Mouse (Mus musculus) liver, embryonic 13.5 days (tissue): ENCODE measurements around the gene Slc16a6. TPM values are rescaled to one million over a fixed set of nuclear protein-coding genes. Genes with fewer than 3 reads are reported as not detected.

Experiments used
- ATAC-seq: fragments of 200-750 bp; cut with Nextera tagmentation; 2 replicates; pipeline ENCODE4 v1.8.0; 2017; ENCODE audit warnings: low read depth, mild to moderate bottlenecking, moderate number of reproducible peaks, moderate library complexity
- DNase-seq: peaks from one replicate; pipeline ENCODE4 v3.0.0; 2022
- H3K27ac ChIP-seq: fragments of 300-500 bp; sonication (generic); 2 replicates; pipeline ENCODE4 v1.5.1; 2015; ENCODE audit warnings: moderate library complexity, mild to moderate bottlenecking, inconsistent platforms
- H3K27me3 ChIP-seq: fragments of 300-500 bp; sonication (generic); 2 replicates; pipeline ENCODE4 v1.6.1; 2015; ENCODE audit warnings: mild to moderate bottlenecking, inconsistent platforms
- H3K36me3 ChIP-seq: fragments of 300-500 bp; sonication (generic); 2 replicates; pipeline ENCODE4 v1.6.1; 2015; ENCODE audit warnings: mild to moderate bottlenecking, inconsistent platforms
- H3K4me1 ChIP-seq: fragments of 300-500 bp; sonication (generic); replicated peaks from 2 replicates; pipeline ENCODE4 v1.6.1; 2015; ENCODE audit warnings: inconsistent platforms
- H3K4me2 ChIP-seq: fragments of 300-500 bp; sonication (generic); 2 replicates; pipeline ENCODE4 v1.6.1; 2015; ENCODE audit warnings: inconsistent platforms, mild to moderate bottlenecking, moderate library complexity
- H3K4me3 ChIP-seq: fragments of 300-500 bp; sonication (generic); replicated peaks from 2 replicates; pipeline ENCODE4 v1.5.1; 2015; ENCODE audit warnings: mild to moderate bottlenecking, inconsistent platforms
- H3K9ac ChIP-seq: fragments of 300-500 bp; sonication (generic); 2 replicates; pipeline ENCODE4 v1.6.1; 2015; ENCODE audit warnings: mild to moderate bottlenecking, inconsistent platforms
- H3K9me3 ChIP-seq: fragments of 300-500 bp; sonication (generic); replicated peaks from 2 replicates; pipeline ENCODE4 v1.6.1; 2016; ENCODE audit warnings: inconsistent platforms
- WGBS: fragments of 180-500 bp; shearing (Covaris S2); methylation state at CpG from one replicate; pipeline ENCODE4 v1.1.7; 2015; ENCODE audit not compliant: insufficient replicate concordance; 5-methylcytosine and 5-hydroxymethylcytosine counted together
- polyA plus RNA-seq: library from polyadenylated mRNA; unstranded; fragments of >200 nt; fragmentation: Nextera tagmentation; extraction: Ambion mirVana; gene quantifications from 2 replicates; pipeline ENCODE4 v1.2.1, GENCODE M21; 2015

Slc16a6 gene
- polyA plus RNA-seq, 1 experiment from 2014 or later = 47.0 TPM

DNA sequence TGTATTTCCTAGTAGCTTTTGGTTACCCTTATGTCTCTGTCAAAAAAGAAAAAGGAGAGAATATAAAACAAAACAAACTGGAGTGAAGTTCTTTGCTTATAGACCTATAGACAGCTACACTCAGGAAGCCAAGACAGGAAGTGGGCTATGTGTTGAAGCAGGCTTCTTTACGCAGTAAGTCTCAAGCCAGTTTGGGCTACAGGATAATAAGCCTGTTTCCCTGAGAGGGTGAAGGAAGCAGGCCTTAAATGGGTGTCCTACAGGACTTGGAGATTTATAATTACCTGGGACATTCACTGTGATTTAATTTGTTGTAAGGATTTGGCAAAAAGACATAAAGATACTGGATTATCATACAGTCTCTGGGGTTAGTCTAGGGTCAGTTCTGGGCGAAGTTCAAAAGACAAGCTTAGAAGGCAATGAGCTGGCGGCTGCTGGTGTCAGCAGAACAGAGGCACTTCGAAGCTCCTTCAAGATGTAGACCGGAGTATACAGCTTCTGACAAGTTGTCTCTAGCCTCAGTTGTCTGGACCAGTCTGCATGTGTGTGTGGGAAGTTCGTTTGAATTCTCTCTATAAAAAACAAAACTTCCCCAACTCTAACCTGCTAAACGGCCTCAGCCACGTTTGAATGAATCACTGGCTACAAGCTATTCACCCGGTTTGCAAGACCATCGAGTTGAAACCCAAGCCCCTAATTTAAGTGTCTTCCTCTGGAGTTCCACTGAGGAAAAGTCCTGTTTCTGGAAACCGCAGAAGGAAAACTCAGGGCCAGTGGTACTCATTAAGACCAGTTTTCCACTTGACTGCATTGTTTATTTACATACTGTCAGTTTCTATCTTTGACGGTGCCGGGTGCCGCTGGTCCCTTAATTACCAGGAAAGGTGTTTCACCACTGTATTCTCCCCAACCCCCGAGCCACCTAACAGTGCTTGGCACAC is 2.2 kb downstream of the Slc16a6 start:
- H3K27me3 ChIP-seq = no peaks in the 10 kb centered on the region
- peaks cover 31% of the 10 kb centered on the region for H3K36me3 ChIP-seq
- WGBS = 12% methylated on average over 15 of the region's 15 CpGs
- DNase-seq (peak; percentile 22), ATAC-seq (no peak)
- peak overlapping the region; percentile 98 for H3K9ac ChIP-seq
- peak overlapping the region; percentile 97 for H3K27ac ChIP-seq
- H3K4me3 ChIP-seq = peak overlapping the region; percentile 86
- no peaks in the 10 kb centered on the region for H3K9me3 ChIP-seq
- peaks cover 76% of the 10 kb centered on the region for H3K4me1 ChIP-seq
- peak overlapping the region; percentile 96 for H3K4me2 ChIP-seq

DNA sequence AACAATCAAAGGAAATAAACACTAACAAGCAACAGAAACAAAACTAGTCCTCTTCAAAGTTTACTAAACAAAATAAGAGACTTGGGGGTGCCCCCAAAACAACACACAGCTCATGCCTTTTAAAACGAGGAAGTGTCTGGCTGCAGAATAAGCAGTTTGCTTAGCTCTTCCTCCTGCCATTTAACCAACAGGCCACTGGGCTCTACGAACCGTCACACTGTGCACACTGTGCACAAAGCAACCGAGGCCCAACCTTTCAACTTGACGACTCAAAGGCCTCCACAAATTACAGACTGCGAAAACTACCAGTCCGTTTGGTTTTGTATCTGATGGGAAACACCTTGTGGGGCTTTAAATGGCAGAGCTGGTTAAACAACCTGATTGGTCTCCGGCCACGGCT is 3.2 kb downstream of the Slc16a6 start:
- Histone ChIP-seq H3K36me3 (peaks cover 37% of the 10 kb centered on the region), H3K27ac (peak overlapping the region; percentile 97), H3K27me3 (no peaks in the 10 kb centered on the region), H3K4me1 (peaks cover 74% of the 10 kb centered on the region), H3K4me3 (peak overlapping the region; percentile 86), H3K9me3 (no peaks in the 10 kb centered on the region), H3K4me2 (peak overlapping the region; percentile 96), H3K9ac (peak overlapping the region; percentile 98)
- peak; percentile 28 for DNase-seq
- 20% methylated on average over 9 of the region's 9 CpGs for WGBS
- no peak for ATAC-seq

DNA sequence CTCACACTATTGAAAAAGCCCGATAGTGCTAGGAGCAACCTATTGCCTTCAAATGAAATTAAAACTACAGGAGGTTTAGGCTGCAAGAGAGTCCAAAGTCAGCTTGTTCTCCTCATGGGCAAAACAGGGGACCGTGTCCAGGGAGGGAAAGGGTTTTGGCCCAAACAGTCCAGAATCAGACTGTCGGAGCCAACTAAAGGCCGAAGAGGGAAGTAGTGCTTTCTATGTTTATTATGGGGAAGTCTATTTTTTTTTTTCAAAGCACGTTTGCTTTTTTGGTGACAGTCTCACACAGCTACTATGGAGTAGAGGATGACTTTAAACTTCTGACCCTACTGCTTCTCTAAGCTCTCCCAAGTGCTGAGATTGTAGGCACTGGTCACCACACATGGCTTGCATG is 5.3 kb downstream of the Slc16a6 start:
- Histone ChIP-seq H3K4me1 (peaks cover 75% of the 10 kb centered on the region), H3K9ac (peak overlapping the region; percentile 7; the same call in 1 of the 2 replicates), H3K36me3 (peaks cover 57% of the 10 kb centered on the region), H3K4me2 (0 out of 2 replicates have a peak overlapping the region, but pooled peaks have one; percentile 96), H3K27ac (peak overlapping the region; percentile 67), H3K9me3 (no peaks in the 10 kb centered on the region), H3K27me3 (no peaks in the 10 kb centered on the region), H3K4me3 (no peak overlapping the region)
- ATAC-seq = no peak
- WGBS = 66% methylated on average over 5 of the region's 5 CpGs
- no peak for DNase-seq

DNA sequence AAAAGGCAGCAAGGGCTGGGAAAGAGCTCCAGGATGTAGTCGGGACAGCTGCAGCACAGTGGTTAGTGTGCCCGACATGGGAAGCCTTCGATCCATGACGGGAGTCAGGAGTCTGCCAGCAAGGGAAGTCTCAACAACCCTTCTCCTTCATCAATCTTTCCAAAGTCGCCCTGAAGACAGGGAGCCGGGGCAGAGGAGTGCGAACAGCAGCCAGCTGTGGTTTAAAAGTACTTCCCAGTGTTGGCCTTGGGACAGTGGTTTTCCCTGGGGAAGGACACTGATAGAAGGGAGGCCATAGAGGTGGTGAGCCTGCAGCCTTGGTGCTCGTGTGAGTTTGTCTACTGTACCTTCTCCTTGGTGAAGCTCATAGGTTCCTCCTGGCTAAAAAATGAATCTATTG is 6.4 kb downstream of the Slc16a6 start:
- H3K27me3 ChIP-seq = no peaks in the 10 kb centered on the region
- H3K9ac ChIP-seq = peak overlapping the region; percentile 23; the same call in 1 of the 2 replicates
- peak overlapping the region; percentile 67 for H3K27ac ChIP-seq
- no peak for ATAC-seq
- no peaks in the 10 kb centered on the region for H3K9me3 ChIP-seq
- H3K4me3 ChIP-seq = no peak overlapping the region; the same call in 1 of the 2 replicates
- DNase-seq = no peak
- H3K4me1 ChIP-seq = peaks cover 87% of the 10 kb centered on the region
- WGBS = 84% methylated on average over 8 of the region's 8 CpGs
- peak overlapping the region; percentile 22; the same call in 1 of the 2 replicates for H3K4me2 ChIP-seq
- peaks cover 69% of the 10 kb centered on the region for H3K36me3 ChIP-seq

DNA sequence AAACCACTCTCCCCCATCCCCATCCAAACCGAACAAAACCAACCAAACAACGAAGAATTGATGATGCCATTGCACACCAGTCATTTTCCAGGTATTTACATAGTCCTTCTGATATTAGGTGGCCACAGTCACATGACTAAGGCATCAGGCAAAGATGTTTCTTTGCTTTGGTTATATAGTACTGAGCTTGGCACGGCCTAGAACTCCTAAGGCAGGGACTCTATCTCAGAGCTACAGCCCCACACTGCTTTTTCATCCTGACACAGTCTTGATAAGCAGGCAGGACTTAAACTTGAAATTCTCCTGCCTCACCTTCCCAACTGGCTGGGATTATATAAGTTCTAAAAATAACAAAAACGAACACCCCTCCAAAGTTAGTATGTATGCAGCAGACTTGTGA is 8.3 kb downstream of the Slc16a6 start:
- Histone ChIP-seq H3K4me3 (peak overlapping the region; percentile 25; the same call in 1 of the 2 replicates), H3K9me3 (no peaks in the 10 kb centered on the region), H3K27ac (peak overlapping the region; percentile 86), H3K4me2 (peak overlapping the region; percentile 47), H3K27me3 (no peaks in the 10 kb centered on the region), H3K4me1 (peaks cover 76% of the 10 kb centered on the region), H3K36me3 (peaks cover 88% of the 10 kb centered on the region), H3K9ac (peak overlapping the region; percentile 65)
- ATAC-seq (peak; percentile 94), DNase-seq (peak; percentile 53)
- 47% methylated on average over 4 of the region's 4 CpGs for WGBS

DNA sequence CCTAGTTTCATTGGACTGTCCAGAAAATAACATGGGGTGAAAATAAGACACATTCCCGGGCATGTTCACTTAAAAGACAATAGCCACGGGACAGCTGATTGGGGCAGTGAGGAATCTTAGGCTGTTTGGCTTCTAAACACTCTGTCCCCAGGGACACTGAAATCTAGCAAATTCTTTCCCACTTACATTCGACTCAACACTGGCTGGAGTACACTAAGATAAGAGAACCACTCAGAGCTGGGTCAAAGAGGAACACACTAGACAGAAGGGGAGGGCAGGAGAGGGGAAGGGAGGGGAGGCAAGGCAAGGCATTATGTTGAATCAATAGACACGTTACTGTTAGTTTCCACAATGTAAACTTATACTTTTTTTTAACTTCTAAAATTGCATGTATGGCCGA is 12.8 kb downstream of the Slc16a6 start:
- no peak overlapping the region for H3K9ac ChIP-seq
- H3K27ac ChIP-seq = peak overlapping the region; percentile 2; the same call in 1 of the 2 replicates
- ATAC-seq (no peak), DNase-seq (no peak)
- H3K4me3 ChIP-seq = no peak overlapping the region
- H3K36me3 ChIP-seq = peaks cover 98% of the 10 kb centered on the region
- H3K4me2 ChIP-seq = no peak overlapping the region
- H3K4me1 ChIP-seq = peaks cover 35% of the 10 kb centered on the region
- H3K9me3 ChIP-seq = no peaks in the 10 kb centered on the region
- no peaks in the 10 kb centered on the region for H3K27me3 ChIP-seq
- 52% methylated on average over 5 of the region's 5 CpGs for WGBS

DNA sequence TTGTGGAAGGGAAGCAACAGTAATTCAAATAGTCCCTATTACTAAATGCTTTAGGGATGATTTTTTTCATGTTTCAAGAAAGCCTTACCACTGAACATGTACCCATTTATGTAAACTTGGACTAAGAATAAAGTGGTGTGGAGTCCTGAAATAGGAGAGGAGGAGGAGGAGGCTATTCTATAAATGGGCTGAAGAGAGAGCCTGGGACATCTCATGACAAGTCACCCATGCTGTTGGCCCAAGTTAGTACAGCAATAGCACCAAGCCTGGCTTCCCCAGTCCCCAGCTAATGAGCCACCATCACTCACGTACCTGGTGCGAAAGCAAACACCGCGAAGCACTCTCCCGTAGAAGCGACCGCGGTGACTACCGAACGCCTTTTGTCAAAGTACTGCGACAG is 15.2 kb downstream of the Slc16a6 start:
- no peak for ATAC-seq
- Histone ChIP-seq H3K36me3 (peaks cover 100% of the 10 kb centered on the region), H3K9ac (no peak overlapping the region), H3K4me1 (peaks cover 20% of the 10 kb centered on the region; the same call in 1 of the 2 replicates), H3K27me3 (no peaks in the 10 kb centered on the region), H3K27ac (no peak overlapping the region), H3K4me3 (no peak overlapping the region), H3K9me3 (no peaks in the 10 kb centered on the region), H3K4me2 (no peak overlapping the region)
- 94% methylated on average over 11 of the region's 11 CpGs for WGBS
- no peak for DNase-seq

DNA sequence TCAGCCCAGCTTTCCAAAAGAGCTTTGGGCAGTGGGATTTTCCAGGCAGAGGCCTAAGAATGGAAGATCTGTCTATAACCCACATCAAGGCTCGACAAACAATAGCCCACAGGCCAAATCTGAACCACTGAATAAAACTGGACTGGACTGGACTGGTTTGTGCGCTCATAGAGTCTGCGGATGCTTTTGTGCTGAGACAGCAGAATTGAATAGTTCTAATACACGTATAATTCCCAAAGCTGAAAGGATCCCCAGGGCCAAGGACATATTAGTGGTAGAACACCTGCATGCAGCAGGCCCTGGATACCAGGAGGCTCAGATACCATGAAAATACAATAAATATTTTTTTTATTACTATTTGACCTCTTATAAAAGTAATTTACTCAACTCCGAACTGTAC is 17.1 kb downstream of the Slc16a6 start:
- Histone ChIP-seq H3K27me3 (no peaks in the 10 kb centered on the region), H3K9me3 (no peaks in the 10 kb centered on the region), H3K4me3 (no peak overlapping the region), H3K36me3 (peaks cover 99% of the 10 kb centered on the region), H3K27ac (no peak overlapping the region), H3K4me1 (peaks cover 9% of the 10 kb centered on the region), H3K4me2 (no peak overlapping the region), H3K9ac (no peak overlapping the region)
- 92% methylated on average over 5 of the region's 5 CpGs for WGBS
- no peak for DNase-seq
- no peak for ATAC-seq

DNA sequence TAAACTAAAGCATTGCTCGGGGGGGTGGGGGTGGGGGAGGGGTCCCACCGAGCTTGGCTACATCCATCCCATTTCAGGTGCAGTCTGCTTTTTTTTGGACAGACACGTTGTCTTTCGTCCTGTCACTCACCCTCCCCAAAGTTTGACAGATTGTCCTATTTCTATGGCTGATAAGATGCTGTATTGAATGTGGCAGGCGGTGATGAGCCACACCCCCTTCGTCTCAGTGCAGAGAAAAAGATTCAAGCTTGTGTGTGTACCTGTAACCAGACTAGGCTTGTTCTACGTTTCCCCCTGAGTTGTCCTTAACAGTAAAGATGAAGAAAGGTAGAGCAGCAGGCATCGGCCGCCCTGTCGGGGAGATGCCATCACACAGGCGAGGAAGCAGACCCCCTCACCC is 22.2 kb downstream of the Slc16a6 start:
- WGBS = 60% methylated on average over 11 of the region's 11 CpGs
- H3K4me1 ChIP-seq = peaks cover 15% of the 10 kb centered on the region
- no peaks in the 10 kb centered on the region for H3K9me3 ChIP-seq
- H3K27me3 ChIP-seq = no peaks in the 10 kb centered on the region
- ATAC-seq (peak; percentile 47; the same call in 1 of the 2 replicates), DNase-seq (no peak)
- H3K27ac ChIP-seq = no peak overlapping the region
- no peak overlapping the region for H3K4me3 ChIP-seq
- H3K4me2 ChIP-seq = no peak overlapping the region
- peaks cover 76% of the 10 kb centered on the region for H3K36me3 ChIP-seq
- H3K9ac ChIP-seq = no peak overlapping the region

DNA sequence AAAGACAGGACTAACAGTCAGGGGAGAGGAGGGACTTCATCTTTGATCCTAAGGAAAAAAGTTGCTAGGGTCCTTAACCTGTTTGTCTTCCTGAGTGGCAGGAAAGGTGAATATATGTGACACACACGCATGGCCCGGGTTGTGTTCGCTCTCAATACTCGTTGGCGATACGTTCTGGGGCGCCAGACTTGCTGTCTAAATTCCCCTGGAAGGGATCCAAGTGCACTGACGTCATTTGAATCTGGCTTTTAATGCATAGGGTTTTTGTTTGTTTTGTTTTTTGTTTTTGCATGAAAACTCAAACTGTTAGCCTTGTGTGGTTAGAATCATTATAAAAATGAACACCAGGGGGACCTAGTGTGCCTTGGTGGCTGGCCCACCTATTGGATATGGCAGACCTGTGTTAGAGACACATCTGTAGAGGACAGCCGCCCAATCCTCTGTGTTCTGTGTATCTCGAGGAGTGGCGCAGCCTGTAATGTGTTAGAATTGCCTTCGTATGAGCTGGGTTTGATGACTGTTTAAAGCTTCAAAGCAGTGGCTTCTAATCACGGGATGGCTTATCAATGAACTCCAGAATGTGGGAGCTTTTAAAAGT is 27.9 kb downstream of the Slc16a6 start:
- no peak overlapping the region for H3K27ac ChIP-seq
- DNase-seq = no peak

DNA sequence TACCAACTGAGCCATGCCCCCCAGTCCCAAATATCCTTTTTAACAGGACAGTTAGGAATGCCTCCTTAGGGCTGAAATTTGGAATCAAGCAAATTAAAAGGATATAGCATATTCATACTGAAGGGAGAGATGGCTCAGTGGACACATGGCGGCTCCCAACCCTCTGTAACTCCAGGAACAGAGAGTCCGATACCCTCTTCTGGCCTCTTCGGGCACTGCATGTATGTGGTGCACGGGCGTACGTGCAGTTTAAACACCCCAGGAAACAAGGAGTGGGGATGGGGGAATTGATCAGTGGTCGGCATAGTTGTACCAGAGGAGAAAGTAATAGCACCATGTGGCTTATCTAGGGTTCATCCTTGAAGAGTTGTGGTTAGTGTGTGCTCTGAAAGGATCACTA is 28.8 kb downstream of the Slc16a6 start:
- Histone ChIP-seq H3K4me1 (peaks cover 45% of the 10 kb centered on the region), H3K9ac (no peak overlapping the region), H3K27ac (no peak overlapping the region), H3K36me3 (peaks cover 12% of the 10 kb centered on the region), H3K27me3 (no peaks in the 10 kb centered on the region), H3K4me2 (no peak overlapping the region), H3K4me3 (no peak overlapping the region), H3K9me3 (no peaks in the 10 kb centered on the region)
- 45% methylated on average over 7 of the region's 7 CpGs for WGBS
- ATAC-seq = no peak
- DNase-seq = no peak

More for the DNA sequence above, 27.9 kb downstream of the Slc16a6 start:
- no peaks in the 10 kb centered on the region for H3K9me3 ChIP-seq
- H3K4me1 ChIP-seq = peaks cover 36% of the 10 kb centered on the region
- no peak overlapping the region for H3K4me3 ChIP-seq
- 44% methylated on average over 13 of the region's 13 CpGs for WGBS
- H3K36me3 ChIP-seq = peaks cover 20% of the 10 kb centered on the region
- H3K27me3 ChIP-seq = no peaks in the 10 kb centered on the region
- ATAC-seq = peak; percentile 78
- H3K9ac ChIP-seq = 0 out of 2 replicates have a peak overlapping the region, but pooled peaks have one; percentile 18
- no peak overlapping the region for H3K4me2 ChIP-seq
